Mouse (Mus musculus) lung, postnatal 0 days (tissue): Measurements from ENCODE around the gene Hist2h4.

ENCODE experiments used
- CTCF ChIP-seq: IDR thresholded peaks from 2 replicates; pipeline ENCODE4 v1.5.1; 2016; ENCODE audit warnings: antibody characterized with exemption, mild to moderate bottlenecking
- EP300 ChIP-seq: IDR thresholded peaks from 2 replicates; pipeline ENCODE4 v1.6.1; 2016; ENCODE audit warnings: antibody characterized with exemption, mild to moderate bottlenecking, control low read depth

DNA sequence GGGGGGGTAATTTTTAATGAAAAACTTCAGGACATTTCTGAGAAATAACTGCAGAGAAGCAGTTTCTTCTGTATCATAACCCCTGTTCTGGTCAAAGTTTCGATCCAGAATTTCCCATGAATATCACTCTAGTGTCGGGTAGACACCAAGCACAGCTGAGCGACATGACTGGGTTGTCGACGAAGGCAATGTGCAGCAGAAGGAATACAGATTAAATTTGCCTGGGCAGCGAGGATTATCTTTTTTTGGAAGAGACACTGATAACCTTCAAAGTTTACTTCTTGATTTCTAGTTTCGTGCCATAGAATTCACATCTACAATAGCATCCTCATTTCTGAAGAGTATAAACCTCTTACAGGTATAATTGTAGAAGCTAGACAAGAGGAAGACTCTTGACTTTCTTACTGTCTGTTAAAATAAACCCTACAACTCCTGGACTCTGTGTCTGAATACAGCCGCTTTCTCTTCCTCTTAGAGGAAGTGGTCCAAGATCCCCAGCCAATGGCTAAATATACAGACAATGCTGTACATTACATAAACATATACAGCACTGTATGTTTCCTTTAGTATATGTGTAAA lies 3.1 kb upstream of the Hist2h4 start:
- no peak for TF ChIP-seq CTCF
- TF ChIP-seq EP300: no peak
